Mouse (Mus musculus): ENCODE measurements around the gene Ppard. TPM values are rescaled to one million over a fixed set of nuclear protein-coding genes. Genes with fewer than 3 reads are reported as not detected.

The Ppard gene
- polyA plus RNA-seq, 1 experiment from 2014 or later = 0.77 TPM

- H3K9me3 ChIP-seq (replicated peaks; ENCODE audit: control insufficient read depth, low read length) = no peaks in the 10 kb centered on the region
- no peaks in the 10 kb centered on the region for H3K36me3 ChIP-seq (ENCODE audit: control insufficient read depth, insufficient read depth)
- H3K4me2 ChIP-seq (ENCODE audit: low read depth, low read length) = peak overlapping the region; percentile 53; the same call in 1 of the 2 replicates
- no peak overlapping the region for H3K4me3 ChIP-seq (ENCODE audit: low read depth, low read length)
- 0 out of 2 replicates have a peak, but pooled peaks have one; percentile 1 for ATAC-seq (ENCODE audit: low read depth)
- H3K27ac ChIP-seq (ENCODE audit: low read length) = no peak overlapping the region
- H3K27me3 ChIP-seq (ENCODE audit: control insufficient read depth, insufficient read depth, low read depth, low read length) = peaks cover 5% of the 10 kb centered on the region
- no peak overlapping the region for H3K9ac ChIP-seq (ENCODE audit: low read depth, low read length)
- H3K4me1 ChIP-seq (ENCODE audit: control insufficient read depth, low read depth, low read length) = peaks cover 13% of the 10 kb centered on the region
- 56% methylated on average over 7 of the region's 7 CpGs for whole genome bisulfite sequencing (ENCODE audit: insufficient replicate concordance)
Measured at GRCm38 (mm10) chr17:28340578-28340977, 108.1 kb downstream of the Ppard start.

DNA sequence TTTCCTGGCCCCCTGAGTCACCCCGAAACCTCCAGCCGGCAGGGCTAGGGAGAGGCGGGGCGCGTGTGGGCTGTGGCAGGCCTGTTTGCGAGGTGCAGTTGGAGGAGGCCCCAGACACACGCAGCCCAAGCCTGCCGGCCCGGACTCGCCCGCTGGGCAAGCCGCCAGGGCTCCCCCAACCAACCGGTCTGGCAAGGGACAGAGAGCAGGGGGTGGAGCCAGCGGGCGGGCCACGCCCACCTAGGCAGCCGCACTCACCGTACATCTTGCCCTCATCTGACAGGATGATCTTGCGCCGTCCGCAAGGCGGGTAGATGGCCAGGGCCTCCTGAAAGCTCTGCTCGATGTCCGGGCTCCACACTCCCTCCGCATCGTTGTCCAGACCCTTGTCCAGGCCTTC is 108.6 kb downstream of the Ppard start:
- Histone ChIP-seq H3K4me3 (ENCODE audit: low read depth, low read length) (0 out of 2 replicates have a peak overlapping the region, but pooled peaks have one; percentile 12), H3K4me1 (ENCODE audit: control insufficient read depth, low read depth, low read length) (peaks cover 16% of the 10 kb centered on the region), H3K4me2 (ENCODE audit: low read depth, low read length) (peak overlapping the region; percentile 53), H3K27me3 (ENCODE audit: control insufficient read depth, insufficient read depth, low read depth, low read length) (peaks cover 9% of the 10 kb centered on the region), H3K9me3 (replicated peaks; ENCODE audit: control insufficient read depth, low read length) (no peaks in the 10 kb centered on the region), H3K27ac (ENCODE audit: low read length) (no peak overlapping the region), H3K36me3 (ENCODE audit: control insufficient read depth, insufficient read depth) (no peaks in the 10 kb centered on the region), H3K9ac (ENCODE audit: low read depth, low read length) (0 out of 2 replicates have a peak overlapping the region, but pooled peaks have one; percentile 19)
- WGBS (ENCODE audit: insufficient replicate concordance) = 9% methylated on average over 22 of the region's 26 CpGs
- ATAC-seq (ENCODE audit: low read depth) = peak; percentile 89

DNA sequence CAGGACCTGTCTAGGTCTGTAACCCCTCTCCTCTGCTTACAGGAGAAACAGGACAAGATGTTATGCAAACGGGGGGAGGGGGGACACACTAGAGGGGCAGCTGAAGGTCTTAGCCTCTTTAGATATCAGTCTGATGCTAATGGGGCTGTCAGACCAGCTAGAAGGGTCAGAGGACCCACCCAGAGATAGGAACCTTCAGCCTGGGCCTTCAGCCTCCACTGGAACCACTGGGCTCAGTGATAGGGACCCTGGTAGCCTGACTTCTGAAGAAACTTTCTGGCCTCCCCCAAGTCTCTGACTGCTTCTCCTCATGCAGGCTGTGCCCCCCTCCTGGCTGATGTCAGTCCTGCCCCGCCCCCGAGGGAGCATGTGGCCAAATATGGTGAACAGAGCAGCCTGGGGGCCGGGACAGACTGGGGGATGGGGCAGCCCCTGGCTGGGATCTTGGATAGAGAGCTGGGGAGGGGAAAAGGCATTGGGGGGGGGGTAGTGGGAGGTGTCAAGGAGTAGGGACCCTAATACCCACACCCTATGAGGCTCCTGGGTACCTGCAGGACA is 111.6 kb downstream of the Ppard start:
- H3K27me3 ChIP-seq (ENCODE audit: control insufficient read depth, insufficient read depth, low read depth, low read length) = peaks cover 19% of the 10 kb centered on the region
- no peak overlapping the region for H3K4me2 ChIP-seq (ENCODE audit: low read depth, low read length)
- no peaks in the 10 kb centered on the region for H3K9me3 ChIP-seq (replicated peaks; ENCODE audit: control insufficient read depth, low read length)
- H3K4me3 ChIP-seq (ENCODE audit: low read depth, low read length) = no peak overlapping the region
- 38% methylated on average over 4 of the region's 4 CpGs for WGBS (ENCODE audit: insufficient replicate concordance)
- H3K27ac ChIP-seq (ENCODE audit: low read length) = no peak overlapping the region
- ATAC-seq (ENCODE audit: low read depth) = no peak
- no peak overlapping the region for H3K9ac ChIP-seq (ENCODE audit: low read depth, low read length)
- peaks cover 18% of the 10 kb centered on the region for H3K4me1 ChIP-seq (ENCODE audit: control insufficient read depth, low read depth, low read length)
- H3K36me3 ChIP-seq (ENCODE audit: control insufficient read depth, insufficient read depth) = no peaks in the 10 kb centered on the region

GRCm38 (mm10) chr17:28344670-28345069 is 112.2 kb downstream of the Ppard start:
- ATAC-seq (ENCODE audit: low read depth) = no peak
- Histone ChIP-seq H3K36me3 (ENCODE audit: control insufficient read depth, insufficient read depth) (no peaks in the 10 kb centered on the region), H3K4me3 (ENCODE audit: low read depth, low read length) (no peak overlapping the region), H3K4me2 (ENCODE audit: low read depth, low read length) (no peak overlapping the region), H3K4me1 (ENCODE audit: control insufficient read depth, low read depth, low read length) (peaks cover 18% of the 10 kb centered on the region), H3K27ac (ENCODE audit: low read length) (no peak overlapping the region), H3K9me3 (replicated peaks; ENCODE audit: control insufficient read depth, low read length) (no peaks in the 10 kb centered on the region), H3K9ac (ENCODE audit: low read depth, low read length) (no peak overlapping the region), H3K27me3 (ENCODE audit: control insufficient read depth, insufficient read depth, low read depth, low read length) (peaks cover 25% of the 10 kb centered on the region)
- WGBS (ENCODE audit: insufficient replicate concordance) = 57% methylated on average over 3 of the region's 3 CpGs

DNA sequence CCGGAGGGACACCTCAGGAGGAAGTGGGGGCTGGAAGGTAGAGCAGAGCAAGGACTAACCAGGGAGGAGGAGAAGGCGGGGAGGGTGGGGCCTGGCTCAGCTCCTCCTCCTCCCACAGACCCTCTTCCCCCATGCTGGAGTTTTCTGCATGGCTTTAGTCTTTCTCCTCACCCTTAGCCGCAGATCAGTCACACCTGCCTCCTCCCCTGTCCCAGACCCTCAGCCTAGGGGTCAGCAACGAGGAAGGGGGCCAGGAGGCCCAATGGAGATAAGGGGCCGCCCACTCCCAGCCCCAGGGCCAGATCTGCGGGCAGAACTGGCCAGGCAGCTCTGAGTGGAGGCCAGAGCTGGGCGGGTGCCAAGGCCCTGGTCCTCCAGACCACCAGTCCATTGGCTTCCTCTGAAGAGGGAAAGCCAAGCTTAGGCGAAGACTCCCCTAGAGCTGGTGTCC is 112.8 kb downstream of the Ppard start:
- Histone ChIP-seq H3K9ac (ENCODE audit: low read depth, low read length) (no peak overlapping the region; the same call in 1 of the 2 replicates), H3K27ac (ENCODE audit: low read length) (no peak overlapping the region), H3K36me3 (ENCODE audit: control insufficient read depth, insufficient read depth) (no peaks in the 10 kb centered on the region), H3K27me3 (ENCODE audit: control insufficient read depth, insufficient read depth, low read depth, low read length) (peaks cover 31% of the 10 kb centered on the region), H3K9me3 (replicated peaks; ENCODE audit: control insufficient read depth, low read length) (no peaks in the 10 kb centered on the region), H3K4me3 (ENCODE audit: low read depth, low read length) (no peak overlapping the region), H3K4me1 (ENCODE audit: control insufficient read depth, low read depth, low read length) (peaks cover 18% of the 10 kb centered on the region), H3K4me2 (ENCODE audit: low read depth, low read length) (no peak overlapping the region)
- WGBS (ENCODE audit: insufficient replicate concordance) = 20% methylated on average over 8 of the region's 8 CpGs
- ATAC-seq (ENCODE audit: low read depth) = no peak

DNA sequence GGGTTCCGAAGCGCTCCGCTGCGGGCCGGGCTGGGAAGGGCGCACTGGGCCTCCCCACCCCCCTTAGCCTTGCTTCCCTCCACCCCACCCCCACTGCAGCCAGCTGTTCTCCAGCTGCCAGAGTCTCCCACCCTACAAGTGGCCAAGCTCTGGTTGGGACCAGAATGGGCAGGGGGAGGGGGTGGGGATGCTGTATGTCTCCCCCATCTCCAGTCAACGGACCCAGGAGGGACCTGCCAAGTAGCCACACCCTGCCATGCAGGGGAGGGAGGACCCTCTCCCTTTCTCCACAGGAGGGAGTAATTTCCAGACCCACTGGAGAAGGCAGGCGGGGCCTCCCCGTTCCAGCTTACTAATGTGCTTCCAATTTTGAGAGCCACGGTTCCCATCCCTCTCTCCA is 113.4 kb downstream of the Ppard start:
- Histone ChIP-seq H3K9ac (ENCODE audit: low read depth, low read length) (no peak overlapping the region), H3K4me3 (ENCODE audit: low read depth, low read length) (no peak overlapping the region), H3K4me2 (ENCODE audit: low read depth, low read length) (no peak overlapping the region), H3K27ac (ENCODE audit: low read length) (no peak overlapping the region), H3K9me3 (replicated peaks; ENCODE audit: control insufficient read depth, low read length) (no peaks in the 10 kb centered on the region), H3K4me1 (ENCODE audit: control insufficient read depth, low read depth, low read length) (peaks cover 16% of the 10 kb centered on the region), H3K27me3 (ENCODE audit: control insufficient read depth, insufficient read depth, low read depth, low read length) (peaks cover 37% of the 10 kb centered on the region), H3K36me3 (ENCODE audit: control insufficient read depth, insufficient read depth) (no peaks in the 10 kb centered on the region)
- ATAC-seq (ENCODE audit: low read depth) = no peak
- 25% methylated on average over 10 of the region's 10 CpGs for WGBS (ENCODE audit: insufficient replicate concordance)

GRCm38 (mm10) chr17:28347327-28347726 is 114.8 kb downstream of the Ppard start:
- Histone ChIP-seq H3K27me3 (ENCODE audit: control insufficient read depth, insufficient read depth, low read depth, low read length) (peaks cover 46% of the 10 kb centered on the region), H3K9ac (ENCODE audit: low read depth, low read length) (no peak overlapping the region), H3K36me3 (ENCODE audit: control insufficient read depth, insufficient read depth) (no peaks in the 10 kb centered on the region), H3K4me1 (ENCODE audit: control insufficient read depth, low read depth, low read length) (peaks cover 24% of the 10 kb centered on the region), H3K4me3 (ENCODE audit: low read depth, low read length) (no peak overlapping the region), H3K9me3 (replicated peaks; ENCODE audit: control insufficient read depth, low read length) (no peaks in the 10 kb centered on the region), H3K4me2 (ENCODE audit: low read depth, low read length) (no peak overlapping the region), H3K27ac (ENCODE audit: low read length) (no peak overlapping the region)
- no peak for ATAC-seq (ENCODE audit: low read depth)
- 66% methylated on average over 10 of the region's 10 CpGs for WGBS (ENCODE audit: insufficient replicate concordance)

DNA sequence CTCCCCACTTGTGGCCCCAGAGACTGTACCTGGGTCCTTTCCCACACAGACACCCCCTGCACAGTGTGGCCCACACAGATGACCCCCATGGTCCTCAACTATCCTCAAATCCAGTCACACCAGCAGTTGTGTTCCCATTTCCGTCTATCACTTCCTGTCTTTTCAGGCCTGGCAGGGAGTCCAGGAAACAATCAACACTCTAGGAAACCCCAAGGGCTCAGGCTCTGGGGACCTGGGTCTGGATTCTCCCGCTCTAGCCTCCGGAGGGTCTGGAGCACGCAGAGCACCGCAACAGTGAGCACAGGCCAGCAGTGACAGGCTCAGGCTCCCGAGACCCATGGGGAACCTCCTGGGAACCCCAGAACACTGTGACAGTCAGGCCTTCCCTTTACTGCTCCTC is 115.7 kb downstream of the Ppard start:
- H3K27me3 ChIP-seq (ENCODE audit: control insufficient read depth, insufficient read depth, low read depth, low read length) = peaks cover 46% of the 10 kb centered on the region
- 40% methylated on average over 6 of the region's 6 CpGs for WGBS (ENCODE audit: insufficient replicate concordance)
- peaks cover 24% of the 10 kb centered on the region for H3K4me1 ChIP-seq (ENCODE audit: control insufficient read depth, low read depth, low read length)
- no peak overlapping the region for H3K9ac ChIP-seq (ENCODE audit: low read depth, low read length)
- no peaks in the 10 kb centered on the region for H3K36me3 ChIP-seq (ENCODE audit: control insufficient read depth, insufficient read depth)
- H3K27ac ChIP-seq (ENCODE audit: low read length) = no peak overlapping the region
- no peak overlapping the region for H3K4me3 ChIP-seq (ENCODE audit: low read depth, low read length)
- H3K4me2 ChIP-seq (ENCODE audit: low read depth, low read length) = no peak overlapping the region
- H3K9me3 ChIP-seq (replicated peaks; ENCODE audit: control insufficient read depth, low read length) = no peaks in the 10 kb centered on the region
- no peak for ATAC-seq (ENCODE audit: low read depth)

- peaks cover 24% of the 10 kb centered on the region for H3K4me1 ChIP-seq (ENCODE audit: control insufficient read depth, low read depth, low read length)
- peaks cover 46% of the 10 kb centered on the region for H3K27me3 ChIP-seq (ENCODE audit: control insufficient read depth, insufficient read depth, low read depth, low read length)
- no peaks in the 10 kb centered on the region for H3K36me3 ChIP-seq (ENCODE audit: control insufficient read depth, insufficient read depth)
- no peaks in the 10 kb centered on the region for H3K9me3 ChIP-seq (replicated peaks; ENCODE audit: control insufficient read depth, low read length)
- WGBS (ENCODE audit: insufficient replicate concordance) = 27% methylated on average over 13 of the region's 13 CpGs
- peak overlapping the region; percentile 57 for H3K9ac ChIP-seq (ENCODE audit: low read depth, low read length)
- no peak overlapping the region for H3K27ac ChIP-seq (ENCODE audit: low read length)
- H3K4me3 ChIP-seq (ENCODE audit: low read depth, low read length) = peak overlapping the region; percentile 69
- no peak for ATAC-seq (ENCODE audit: low read depth)
- H3K4me2 ChIP-seq (ENCODE audit: low read depth, low read length) = peak overlapping the region; percentile 95
Measured at GRCm38 (mm10) chr17:28349264-28349880, 116.9 kb downstream of the Ppard start.

All from liver, embryonic 16.5 days (tissue).